Mouse (Mus musculus): ENCODE measurements around the gene Gm17416. TPM values are rescaled to one million over a fixed set of nuclear protein-coding genes. Genes with fewer than 3 reads are reported as not detected.
A peak's percentile ranks its signal among the peaks of the same experiment; 100 is the strongest.

Gene Gm17416
- polyA plus RNA-seq, 1 experiment = not detected

DNA sequence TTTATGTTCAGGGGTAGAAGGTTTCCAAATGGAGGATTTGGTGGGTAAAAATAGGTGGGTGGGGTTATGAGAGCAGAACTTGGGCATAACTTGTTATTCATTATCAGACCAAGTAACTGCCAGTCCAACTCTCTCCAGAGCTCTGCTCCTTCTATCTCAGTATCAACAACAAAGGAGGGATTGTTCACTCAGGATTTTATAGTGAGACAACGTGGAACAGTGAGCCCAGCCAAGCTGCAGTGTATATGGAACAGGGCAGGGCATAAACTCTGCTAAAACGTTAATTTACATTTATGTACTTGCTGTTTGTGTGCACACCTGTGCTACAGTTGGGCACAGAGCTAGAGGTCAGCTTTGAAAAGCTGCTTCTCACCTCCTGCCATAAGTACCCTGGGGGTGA lies 19.3 kb downstream of the Gm17416 start:
- Histone ChIP-seq H3K79me3 (ENCODE audit: low read depth) (no peaks in the 10 kb centered on the region), H3K79me2 (ENCODE audit: control insufficient read depth, insufficient read depth) (no peaks in the 10 kb centered on the region)
- no peak for TF ChIP-seq USF1 (IDR thresholded peaks at IDR 0.05; ENCODE audit: low read depth)
- no peak for TF ChIP-seq CTCF (IDR thresholded peaks at IDR 0.05; ENCODE audit: control insufficient read depth, insufficient read depth, insufficient read length)
- TF ChIP-seq FOSL1 (IDR thresholded peaks at IDR 0.05; ENCODE audit: insufficient read depth, low read length, poor library complexity, severe bottlenecking) = no peak
- TF ChIP-seq CEBPB (IDR thresholded peaks at IDR 0.05; ENCODE audit: low read depth) = no peak
- no peak for TF ChIP-seq MAX (IDR thresholded peaks at IDR 0.05)
- no peak for TF ChIP-seq MYOG (IDR thresholded peaks at IDR 0.05; ENCODE audit: control insufficient read depth, extremely low read depth, insufficient read length)
- TF ChIP-seq MYOD1 (IDR thresholded peaks at IDR 0.05; ENCODE audit: control insufficient read depth, insufficient read length, low read depth) = no peak

DNA sequence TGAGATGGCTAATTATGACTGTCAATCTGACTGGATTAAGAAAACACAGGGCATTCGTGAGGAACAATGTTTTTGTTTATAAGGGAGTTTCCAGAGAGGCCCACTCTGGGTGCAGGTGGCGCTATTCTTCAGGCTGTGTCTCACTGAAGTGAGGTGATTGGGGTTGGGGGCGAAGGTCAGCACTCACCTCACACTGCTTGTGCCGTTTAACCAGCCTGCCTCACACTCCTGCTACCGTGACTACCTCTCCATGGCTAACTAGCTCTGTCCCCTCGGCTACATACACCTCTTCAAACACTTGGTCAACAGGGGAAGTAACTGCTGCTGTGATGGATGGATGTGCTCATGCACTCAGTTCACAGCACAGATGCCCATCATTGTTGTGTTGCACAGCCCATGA lies 19.9 kb downstream of the Gm17416 start:
- peaks cover under 1% of the 10 kb centered on the region for H3K27me3 ChIP-seq (ENCODE audit: control insufficient read depth, insufficient read depth, insufficient read length)
- no peak overlapping the region for H3ac ChIP-seq (ENCODE audit: control insufficient read depth, insufficient read length, low read depth)
- H3K4me3 ChIP-seq (ENCODE audit: insufficient read depth, poor library complexity, severe bottlenecking) = no peak overlapping the region
- TF ChIP-seq CTCF (IDR thresholded peaks at IDR 0.05; ENCODE audit: control insufficient read depth, insufficient read depth, insufficient read length) (no peak), FOSL1 (IDR thresholded peaks at IDR 0.05; ENCODE audit: insufficient read depth, low read length, poor library complexity, severe bottlenecking) (no peak), USF1 (IDR thresholded peaks at IDR 0.05; ENCODE audit: low read depth) (no peak), MYOD1 (IDR thresholded peaks at IDR 0.05; ENCODE audit: control insufficient read depth, insufficient read length, low read depth) (no peak), MYOG (IDR thresholded peaks at IDR 0.05; ENCODE audit: control insufficient read depth, extremely low read depth, insufficient read length) (no peak), CEBPB (IDR thresholded peaks at IDR 0.05; ENCODE audit: low read depth) (no peak), MAX (IDR thresholded peaks at IDR 0.05) (no peak)
- H3K79me3 ChIP-seq (ENCODE audit: low read depth) = no peaks in the 10 kb centered on the region
- H3K36me3 ChIP-seq (ENCODE audit: control insufficient read depth, insufficient read depth) = no peaks in the 10 kb centered on the region
- H3K79me2 ChIP-seq (ENCODE audit: control insufficient read depth, insufficient read depth) = no peaks in the 10 kb centered on the region

More for the DNA sequence above, 19.3 kb downstream of the Gm17416 start:
- Histone ChIP-seq H3K27me3 (ENCODE audit: control insufficient read depth, insufficient read depth, insufficient read length) (peaks cover 6% of the 10 kb centered on the region), H3K4me3 (ENCODE audit: insufficient read depth, poor library complexity, severe bottlenecking) (no peak overlapping the region), H3ac (ENCODE audit: control insufficient read depth, insufficient read length, low read depth) (no peak overlapping the region), H3K36me3 (ENCODE audit: control insufficient read depth, insufficient read depth) (no peaks in the 10 kb centered on the region)

DNA sequence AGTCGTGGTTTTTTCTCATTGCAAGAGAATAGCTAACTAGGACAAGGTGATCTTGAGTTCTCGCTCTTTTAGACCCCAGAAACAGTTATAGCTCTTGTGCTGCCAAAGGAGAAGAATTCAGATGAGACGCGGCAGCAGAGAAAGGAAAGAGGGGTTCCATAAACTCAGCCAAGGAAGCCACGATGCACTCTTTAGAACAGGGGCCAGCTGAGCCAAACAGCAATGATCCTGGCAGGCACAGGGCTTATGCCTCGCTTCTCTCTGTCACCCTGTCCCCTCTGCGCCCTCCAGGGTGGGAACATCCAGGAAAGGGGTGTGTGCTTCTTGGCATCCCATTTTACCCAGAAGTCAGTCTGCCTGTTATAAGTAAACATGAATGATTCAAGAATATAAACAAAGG lies 30.2 kb downstream of the Gm17416 start, which contains the start of gene Defb45:
Defb45 (minus strand) TSS at position 101 of the 400 bp plus-strand sequence.
- Histone ChIP-seq H3K36me3 (ENCODE audit: control insufficient read depth, insufficient read depth) (no peaks in the 10 kb centered on the region), H3K79me2 (ENCODE audit: control insufficient read depth, insufficient read depth) (no peaks in the 10 kb centered on the region), H3K79me3 (ENCODE audit: low read depth) (no peaks in the 10 kb centered on the region), H3K27me3 (ENCODE audit: control insufficient read depth, insufficient read depth, insufficient read length) (no peaks in the 10 kb centered on the region), H3K4me3 (ENCODE audit: insufficient read depth, poor library complexity, severe bottlenecking) (no peak within 1 kb of the TSS), H3ac (ENCODE audit: control insufficient read depth, insufficient read length, low read depth) (no peak within 1 kb of the TSS)
- TF ChIP-seq MYOD1 (IDR thresholded peaks at IDR 0.05; ENCODE audit: control insufficient read depth, insufficient read length, low read depth) = no peak
- no peak for TF ChIP-seq FOSL1 (IDR thresholded peaks at IDR 0.05; ENCODE audit: insufficient read depth, low read length, poor library complexity, severe bottlenecking)
- TF ChIP-seq USF1 (IDR thresholded peaks at IDR 0.05; ENCODE audit: low read depth) = no peak
- no peak for TF ChIP-seq CEBPB (IDR thresholded peaks at IDR 0.05; ENCODE audit: low read depth)
- TF ChIP-seq CTCF (IDR thresholded peaks at IDR 0.05; ENCODE audit: control insufficient read depth, insufficient read depth, insufficient read length) = no peak
- no peak for TF ChIP-seq MYOG (IDR thresholded peaks at IDR 0.05; ENCODE audit: control insufficient read depth, extremely low read depth, insufficient read length)
- no peak for TF ChIP-seq MAX (IDR thresholded peaks at IDR 0.05)

DNA sequence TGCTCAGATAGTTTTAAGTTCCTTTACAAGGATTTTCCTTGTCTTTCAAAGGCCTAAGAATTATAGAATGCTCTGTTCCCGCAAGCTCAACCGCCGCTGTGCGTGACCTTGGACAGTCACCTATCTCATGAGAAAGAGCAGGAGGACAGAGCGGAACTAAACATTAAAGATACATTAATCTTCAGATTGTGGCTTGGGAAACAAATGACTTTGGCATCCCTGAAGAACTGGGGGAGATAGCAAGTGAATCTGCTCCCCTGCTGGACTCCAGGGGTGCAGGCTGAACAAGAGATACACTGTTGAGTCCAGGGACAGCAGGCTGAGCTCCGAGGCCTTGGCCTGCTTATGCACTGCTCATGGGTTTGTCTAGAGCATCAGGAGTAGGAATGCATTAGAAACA lies 30.9 kb downstream of the Gm17416 start:
- no peak overlapping the region for H3ac ChIP-seq (ENCODE audit: control insufficient read depth, insufficient read length, low read depth)
- no peaks in the 10 kb centered on the region for H3K79me2 ChIP-seq (ENCODE audit: control insufficient read depth, insufficient read depth)
- no peak overlapping the region for H3K4me3 ChIP-seq (ENCODE audit: insufficient read depth, poor library complexity, severe bottlenecking)
- no peaks in the 10 kb centered on the region for H3K36me3 ChIP-seq (ENCODE audit: control insufficient read depth, insufficient read depth)
- H3K27me3 ChIP-seq (ENCODE audit: control insufficient read depth, insufficient read depth, insufficient read length) = no peaks in the 10 kb centered on the region
- TF ChIP-seq CTCF (IDR thresholded peaks at IDR 0.05; ENCODE audit: control insufficient read depth, insufficient read depth, insufficient read length) = no peak
- TF ChIP-seq MYOG (IDR thresholded peaks at IDR 0.05; ENCODE audit: control insufficient read depth, extremely low read depth, insufficient read length) = no peak
- TF ChIP-seq FOSL1 (IDR thresholded peaks at IDR 0.05; ENCODE audit: insufficient read depth, low read length, poor library complexity, severe bottlenecking) = no peak
- no peak for TF ChIP-seq MAX (IDR thresholded peaks at IDR 0.05)
- no peak for TF ChIP-seq MYOD1 (IDR thresholded peaks at IDR 0.05; ENCODE audit: control insufficient read depth, insufficient read length, low read depth)
- TF ChIP-seq USF1 (IDR thresholded peaks at IDR 0.05; ENCODE audit: low read depth) = no peak
- no peak for TF ChIP-seq CEBPB (IDR thresholded peaks at IDR 0.05; ENCODE audit: low read depth)
- H3K79me3 ChIP-seq (ENCODE audit: low read depth) = no peaks in the 10 kb centered on the region

DNA sequence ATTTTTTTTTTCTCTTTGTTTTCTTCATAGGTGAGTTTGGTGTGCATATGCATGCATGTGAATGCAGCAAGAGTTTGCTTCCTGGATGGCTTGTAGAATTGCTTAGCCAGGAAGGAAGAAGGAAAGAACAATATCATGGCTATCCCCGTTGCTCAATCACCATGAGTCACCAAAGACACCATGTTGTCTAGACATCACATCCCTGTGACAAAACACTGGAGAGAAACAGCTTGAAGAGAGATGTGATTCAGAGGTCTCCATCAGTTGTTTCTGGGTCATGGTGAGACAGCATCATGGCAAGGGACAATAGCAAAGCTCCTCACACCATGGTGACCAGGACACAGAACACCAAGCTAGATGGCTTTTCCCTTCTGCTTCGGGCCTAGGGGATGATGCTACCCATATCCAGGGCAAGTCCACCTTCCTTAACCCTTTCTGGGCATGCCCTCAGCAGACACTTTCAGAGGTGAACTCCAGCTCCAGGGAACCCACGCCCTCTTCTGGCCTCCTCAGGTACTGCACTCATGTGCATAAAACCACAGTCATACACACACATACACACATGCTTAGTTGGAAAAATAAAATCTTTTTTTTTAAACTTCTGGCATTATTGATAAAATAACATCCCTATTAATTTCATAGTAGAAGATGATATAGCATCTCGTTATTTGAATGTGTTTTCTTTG lies 32.3 kb downstream of the Gm17416 start:
- no peak for TF ChIP-seq FOSL1 (IDR thresholded peaks at IDR 0.05; ENCODE audit: insufficient read depth, low read length, poor library complexity, severe bottlenecking)
- peak; percentile 84 for TF ChIP-seq CEBPB (IDR thresholded peaks at IDR 0.05; ENCODE audit: low read depth)
- Histone ChIP-seq H3K36me3 (ENCODE audit: control insufficient read depth, insufficient read depth) (no peaks in the 10 kb centered on the region), H3K27me3 (ENCODE audit: control insufficient read depth, insufficient read depth, insufficient read length) (no peaks in the 10 kb centered on the region), H3K79me2 (ENCODE audit: control insufficient read depth, insufficient read depth) (no peaks in the 10 kb centered on the region), H3ac (ENCODE audit: control insufficient read depth, insufficient read length, low read depth) (no peak overlapping the region), H3K4me3 (ENCODE audit: insufficient read depth, poor library complexity, severe bottlenecking) (no peak overlapping the region), H3K79me3 (ENCODE audit: low read depth) (no peaks in the 10 kb centered on the region)

DNA sequence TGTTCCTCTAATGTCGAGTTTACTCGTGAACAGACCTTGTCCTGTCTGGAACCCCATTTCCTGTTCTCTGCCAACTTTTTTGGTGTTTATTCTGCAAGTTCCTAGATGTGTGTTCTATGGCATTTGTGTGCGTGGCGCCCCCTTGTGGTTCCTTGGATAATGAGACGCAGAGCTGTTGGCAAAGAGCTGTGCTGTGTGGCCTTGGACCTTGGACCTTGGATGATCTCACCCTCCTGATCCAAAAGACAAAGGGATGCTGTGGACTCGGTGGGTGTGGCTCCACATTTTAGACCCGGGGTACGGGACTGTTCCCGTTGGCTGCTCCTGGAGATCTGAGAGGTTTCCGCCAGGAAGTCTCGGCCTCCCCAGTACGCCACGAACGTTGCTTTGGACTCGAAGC lies 34.9 kb downstream of the Gm17416 start, which contains the start of gene Defb36:
Defb36 (plus strand) TSS at position 271 of the 400 bp plus-strand sequence.
- TF ChIP-seq CEBPB (IDR thresholded peaks at IDR 0.05; ENCODE audit: low read depth) (no peak), FOSL1 (IDR thresholded peaks at IDR 0.05; ENCODE audit: insufficient read depth, low read length, poor library complexity, severe bottlenecking) (no peak), MYOD1 (IDR thresholded peaks at IDR 0.05; ENCODE audit: control insufficient read depth, insufficient read length, low read depth) (no peak), CTCF (IDR thresholded peaks at IDR 0.05; ENCODE audit: control insufficient read depth, insufficient read depth, insufficient read length) (no peak), MAX (IDR thresholded peaks at IDR 0.05) (no peak), USF1 (IDR thresholded peaks at IDR 0.05; ENCODE audit: low read depth) (no peak), MYOG (IDR thresholded peaks at IDR 0.05; ENCODE audit: control insufficient read depth, extremely low read depth, insufficient read length) (no peak)
- no peaks in the 10 kb centered on the region for H3K27me3 ChIP-seq (ENCODE audit: control insufficient read depth, insufficient read depth, insufficient read length)
- no peak within 1 kb of the TSS for H3ac ChIP-seq (ENCODE audit: control insufficient read depth, insufficient read length, low read depth)

More for the DNA sequence above, 34.9 kb downstream of the Gm17416 start, which contains the start of gene Defb36:
- no peaks in the 10 kb centered on the region for H3K79me3 ChIP-seq (ENCODE audit: low read depth)
- H3K36me3 ChIP-seq (ENCODE audit: control insufficient read depth, insufficient read depth) = no peaks in the 10 kb centered on the region
- H3K79me2 ChIP-seq (ENCODE audit: control insufficient read depth, insufficient read depth) = no peaks in the 10 kb centered on the region
- no peak within 1 kb of the TSS for H3K4me3 ChIP-seq (ENCODE audit: insufficient read depth, poor library complexity, severe bottlenecking)
